Mouse (Mus musculus) left cerebral cortex, adult 18-20 months (tissue): ENCODE data around the gene D10Wsu102e. TPM values are rescaled to one million over a fixed set of nuclear protein-coding genes. Genes with fewer than 3 reads are reported as not detected.
"Not testable (repeated sequence)": the region's sequence is repeated elsewhere in the genome, so short reads cannot be mapped to it uniquely, and the experiment has no call there.

Experiments used
- DNase-seq, 2 experiments: peaks; one replicate each; pipeline ENCODE4 v3.0.0; 2021 to 2022; ENCODE audit warnings: low spot score in 2 of 2, mixed read lengths in 1 of 2
- total RNA-seq, 2 experiments: library from RNA; stranded (reverse); gene quantifications; 2 replicates each; pipeline ENCODE4 v1.2.3; 2021

D10Wsu102e gene
- total RNA-seq, 2 experiments from 2014 or later = 3.0 to 3.5 TPM

DNA sequence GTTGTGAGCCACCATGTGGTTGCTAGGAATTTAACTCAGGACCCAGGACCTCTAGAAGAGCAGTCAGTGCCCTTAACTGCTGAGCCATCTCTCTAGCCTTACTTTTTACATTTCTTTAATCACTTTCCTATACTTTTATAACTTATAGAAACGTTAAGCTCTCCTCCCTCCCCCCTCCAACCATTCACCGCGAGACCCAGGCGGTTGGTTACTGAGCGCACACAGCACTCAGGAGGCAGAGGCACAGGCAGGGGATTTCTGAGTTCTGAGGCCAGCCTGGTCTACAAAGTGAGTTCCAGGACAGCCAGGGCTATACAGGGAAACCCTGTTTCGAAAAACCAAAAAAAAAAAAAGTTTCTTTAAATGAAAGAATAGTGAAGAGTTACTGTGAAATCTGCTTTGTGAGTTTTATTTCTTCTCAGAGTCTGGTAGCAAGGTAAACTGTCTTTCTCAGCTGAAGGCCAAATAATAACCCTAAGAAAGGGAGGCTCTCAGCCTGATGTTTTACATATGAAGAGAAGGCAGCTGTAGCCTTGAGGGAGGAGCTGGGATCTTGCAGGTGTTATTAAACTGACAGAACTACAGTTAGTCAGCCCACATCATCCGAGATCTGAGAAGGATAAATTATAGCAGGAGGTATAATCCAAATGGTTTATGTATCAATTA is 14.2 kb upstream of the D10Wsu102e start:
- no peak for DNase-seq

GRCm38 (mm10) chr10:83346359-83346736 is 13.7 kb upstream of the D10Wsu102e start:
- no peak for DNase-seq

GRCm38 (mm10) chr10:83347494-83347893 is 12.5 kb upstream of the D10Wsu102e start:
- DNase-seq = no peak

DNA sequence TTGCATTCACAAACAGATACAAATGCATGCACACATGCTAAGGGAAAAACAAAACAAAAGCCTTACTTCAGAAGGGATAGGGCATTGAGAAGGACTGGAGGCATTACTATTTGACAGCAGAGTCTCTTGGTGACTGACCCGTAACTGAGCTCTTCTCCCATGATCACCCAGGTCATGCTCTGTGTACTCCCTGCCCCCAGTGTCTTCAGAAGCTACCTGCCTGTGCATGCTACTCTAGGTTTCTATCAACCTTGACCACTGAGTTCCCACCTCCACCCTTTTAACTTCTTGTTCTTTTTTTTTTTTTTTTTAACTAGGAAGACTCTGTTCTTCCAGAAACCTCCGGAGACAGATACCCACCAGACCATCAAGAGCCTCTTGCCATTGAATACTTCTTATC is 9.3 kb upstream of the D10Wsu102e start:
- no peak for DNase-seq

- DNase-seq = not testable (repeated sequence)
Observed at GRCm38 (mm10) chr10:83351779-83352178, 8.2 kb upstream of the D10Wsu102e start.

DNA sequence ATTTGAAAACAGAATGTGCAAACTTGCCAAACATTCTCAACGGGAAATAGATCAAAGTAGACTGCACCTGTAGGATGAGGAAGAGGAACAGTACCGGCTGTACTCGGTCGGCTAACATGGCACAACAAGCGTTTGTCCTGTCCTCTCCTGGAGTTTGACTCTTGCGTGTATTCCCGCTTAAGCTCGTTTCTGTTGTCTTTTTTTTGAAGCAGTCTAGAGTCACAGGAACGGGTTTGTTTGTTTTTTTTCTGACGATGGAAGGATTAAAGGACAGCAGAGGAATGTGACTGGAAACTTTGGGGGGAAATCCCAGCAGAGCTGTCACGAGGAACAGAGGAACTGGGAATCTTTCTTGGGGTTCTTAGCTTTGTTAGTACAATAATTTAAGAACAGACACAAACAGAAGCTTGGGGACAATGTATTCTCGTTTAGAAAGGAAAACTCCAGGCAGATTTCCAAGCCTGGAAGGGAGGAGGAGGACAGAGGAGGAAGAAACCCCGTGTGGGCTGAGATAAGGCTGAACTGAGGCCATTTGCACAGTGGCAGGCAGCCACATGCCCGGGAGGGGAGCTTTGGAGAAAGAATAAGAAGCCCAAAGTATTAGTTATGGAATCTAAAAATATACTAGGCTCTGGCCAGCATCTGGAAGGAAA is 6.2 kb upstream of the D10Wsu102e start:
- DNase-seq = peak in 1 of 2 experiments; percentile 19

DNA sequence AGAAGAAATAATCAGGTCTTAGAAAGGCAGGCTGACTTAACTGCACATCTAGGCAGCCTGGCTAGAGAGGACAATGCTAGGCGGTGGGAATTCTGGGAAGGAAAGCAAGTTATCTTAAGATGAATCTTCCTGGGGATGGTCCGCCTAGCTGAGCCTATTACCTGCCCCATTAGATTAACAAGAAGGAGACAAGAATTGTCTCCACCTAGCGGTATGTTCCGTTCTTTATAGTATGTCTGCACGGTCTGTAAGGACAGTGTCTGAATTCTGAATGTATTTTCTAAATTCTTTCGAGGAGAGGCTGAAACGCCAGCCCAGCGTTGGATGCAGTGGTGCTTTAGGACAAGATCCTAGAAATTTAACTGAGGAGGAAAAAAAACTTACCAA is 5.7 kb upstream of the D10Wsu102e start:
- no peak for DNase-seq

DNA sequence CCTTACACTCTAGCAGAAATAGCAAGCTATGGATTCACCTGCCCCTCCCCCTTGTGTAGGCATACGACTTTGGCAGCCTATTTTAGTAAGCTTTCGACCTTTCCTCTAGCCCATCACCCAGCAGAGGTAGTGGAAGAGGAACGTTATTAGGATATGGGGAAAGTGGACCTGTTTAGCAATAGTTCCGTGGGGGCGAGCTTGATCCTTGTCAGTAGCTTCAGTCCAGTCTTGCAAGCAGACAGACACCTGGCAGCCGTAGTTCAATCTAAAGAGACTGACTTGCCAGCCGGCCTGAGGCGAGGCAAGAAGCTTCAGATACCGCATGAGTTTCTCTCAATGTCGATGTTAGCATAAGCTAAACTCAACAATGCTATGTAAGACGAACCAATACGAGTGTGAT is 3.6 kb upstream of the D10Wsu102e start:
- no peak for DNase-seq

- no peak for DNase-seq
Observed at GRCm38 (mm10) chr10:83359451-83359850, 570 bp upstream of the D10Wsu102e start.

DNA sequence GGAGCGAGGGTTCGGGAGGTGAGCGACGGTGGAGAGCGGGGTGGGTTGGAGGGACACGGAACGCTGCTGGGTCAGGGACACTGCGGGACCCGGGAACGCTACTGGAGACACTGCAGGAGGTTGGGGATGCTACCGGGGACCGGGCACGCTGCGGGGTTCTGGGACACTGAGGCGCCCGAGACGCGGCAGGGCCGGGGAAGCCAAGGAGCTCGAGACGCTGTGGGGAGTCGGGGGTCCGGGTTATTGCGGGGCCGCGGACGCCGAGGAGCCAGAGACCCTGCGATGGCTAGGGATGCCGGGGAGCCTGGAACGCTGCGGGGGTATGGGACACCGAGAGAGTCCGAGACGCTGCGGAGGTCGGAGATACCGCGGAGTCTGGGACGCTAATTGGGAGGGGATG is 335 bp downstream of the D10Wsu102e start:
- no peak for DNase-seq

DNA sequence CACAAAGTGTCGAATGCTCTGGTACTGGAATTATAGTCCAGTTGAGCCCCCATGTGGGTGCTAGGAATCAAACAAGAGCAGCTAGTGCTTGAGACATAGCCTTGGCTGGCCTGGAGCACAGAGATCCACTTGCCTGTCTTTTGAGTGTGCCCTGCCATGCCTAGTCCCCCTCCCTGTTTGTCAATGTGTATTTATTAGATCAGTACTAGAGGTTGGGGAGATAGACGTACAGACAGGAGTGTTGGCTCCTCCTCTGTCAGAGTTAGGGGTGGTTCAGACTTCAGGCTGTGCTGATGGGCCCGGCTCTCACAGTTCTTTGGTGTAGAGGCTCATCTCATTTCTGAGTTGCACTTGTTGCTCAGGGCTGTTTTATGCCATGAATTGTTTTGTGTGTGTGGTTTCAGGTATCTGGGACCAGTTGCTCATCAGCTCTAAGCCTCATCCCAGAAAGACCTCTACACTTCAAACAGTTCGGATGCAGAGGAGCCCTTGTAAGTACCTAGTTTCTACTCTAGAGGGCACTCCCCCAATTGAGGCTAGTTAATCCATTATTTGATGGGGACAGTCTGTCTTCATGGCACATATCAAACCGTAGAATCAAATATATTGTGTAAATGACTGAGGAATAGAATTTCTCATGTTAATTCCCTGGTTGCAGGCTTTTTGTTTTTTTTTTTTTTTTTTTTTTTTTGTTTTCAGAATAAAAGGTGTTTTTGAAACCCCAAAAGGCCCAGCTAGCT is 1.8 kb downstream of the D10Wsu102e start:
- peak; percentile 14 to 19 for DNase-seq

DNA sequence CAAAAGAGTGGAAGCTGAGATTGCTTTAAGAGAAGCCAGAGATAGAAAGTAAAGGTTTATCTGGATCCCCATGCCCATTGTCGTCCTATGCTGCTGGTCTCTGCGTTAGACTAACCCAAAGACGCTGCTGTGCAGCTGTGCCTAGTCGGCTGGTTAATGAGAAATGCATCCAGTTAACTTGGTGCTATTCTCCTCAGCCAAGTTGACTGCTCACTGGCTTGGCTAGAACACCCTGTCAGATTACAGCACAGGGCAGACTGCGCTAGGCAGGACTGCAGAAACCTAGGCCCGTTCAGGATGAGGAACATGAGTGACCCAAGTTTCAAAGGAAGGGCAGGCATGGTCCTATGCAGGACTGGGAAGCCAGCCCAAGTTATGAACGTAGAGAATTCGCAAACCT is 3.4 kb downstream of the D10Wsu102e start:
- no peak for DNase-seq

GRCm38 (mm10) chr10:83368918-83369317 is 8.9 kb downstream of the D10Wsu102e start:
- no peak for DNase-seq

DNA sequence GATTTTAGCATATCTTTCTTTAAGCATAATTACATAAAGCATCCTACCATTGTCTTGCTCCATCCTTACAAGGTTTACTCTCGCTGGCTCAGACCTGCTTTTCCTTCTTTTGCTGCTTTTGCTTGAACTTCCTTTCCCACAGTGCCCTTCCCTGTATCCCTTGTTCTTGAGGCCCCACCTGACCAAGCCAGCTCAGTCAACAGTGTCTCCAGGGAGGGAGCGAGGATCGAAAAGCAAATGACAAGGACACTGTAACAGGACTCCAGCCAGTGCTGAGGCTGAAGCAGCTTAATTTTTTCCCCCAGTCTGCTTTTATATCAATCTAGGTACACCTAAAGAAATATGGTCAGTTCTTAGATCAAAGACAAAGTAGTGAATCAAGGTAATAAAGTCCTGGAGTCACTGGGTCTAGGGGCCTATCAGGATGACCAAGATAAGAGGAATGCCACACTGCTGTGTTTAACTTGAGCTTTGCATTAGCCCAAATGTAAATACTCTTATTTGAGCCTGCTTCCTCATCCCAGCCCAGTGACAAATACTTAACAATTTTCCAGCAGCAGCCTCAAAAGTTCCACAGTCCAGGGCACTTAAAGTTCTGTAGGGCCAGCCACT is 14.1 kb downstream of the D10Wsu102e start:
- DNase-seq = no peak

DNA sequence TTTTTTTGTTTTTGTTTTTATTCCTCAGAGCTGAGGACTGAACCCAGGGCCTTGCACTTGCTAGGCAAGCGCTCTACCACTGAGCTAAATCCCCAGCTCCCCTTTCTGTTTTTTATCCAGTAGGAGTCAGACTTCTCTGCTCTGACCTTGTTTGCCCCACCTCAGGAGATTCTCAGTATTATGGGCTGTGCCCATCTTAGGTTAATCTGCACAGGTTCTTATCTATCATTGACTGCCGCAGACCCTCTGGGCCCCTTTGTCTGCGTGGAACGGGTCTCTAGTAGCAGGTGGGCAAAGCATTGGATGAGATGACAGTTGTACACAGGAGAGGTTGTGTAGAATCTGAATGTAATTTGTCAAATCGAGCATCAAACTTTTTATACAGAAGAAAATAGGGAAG is 15.4 kb downstream of the D10Wsu102e start:
- not testable (repeated sequence) for DNase-seq

DNA sequence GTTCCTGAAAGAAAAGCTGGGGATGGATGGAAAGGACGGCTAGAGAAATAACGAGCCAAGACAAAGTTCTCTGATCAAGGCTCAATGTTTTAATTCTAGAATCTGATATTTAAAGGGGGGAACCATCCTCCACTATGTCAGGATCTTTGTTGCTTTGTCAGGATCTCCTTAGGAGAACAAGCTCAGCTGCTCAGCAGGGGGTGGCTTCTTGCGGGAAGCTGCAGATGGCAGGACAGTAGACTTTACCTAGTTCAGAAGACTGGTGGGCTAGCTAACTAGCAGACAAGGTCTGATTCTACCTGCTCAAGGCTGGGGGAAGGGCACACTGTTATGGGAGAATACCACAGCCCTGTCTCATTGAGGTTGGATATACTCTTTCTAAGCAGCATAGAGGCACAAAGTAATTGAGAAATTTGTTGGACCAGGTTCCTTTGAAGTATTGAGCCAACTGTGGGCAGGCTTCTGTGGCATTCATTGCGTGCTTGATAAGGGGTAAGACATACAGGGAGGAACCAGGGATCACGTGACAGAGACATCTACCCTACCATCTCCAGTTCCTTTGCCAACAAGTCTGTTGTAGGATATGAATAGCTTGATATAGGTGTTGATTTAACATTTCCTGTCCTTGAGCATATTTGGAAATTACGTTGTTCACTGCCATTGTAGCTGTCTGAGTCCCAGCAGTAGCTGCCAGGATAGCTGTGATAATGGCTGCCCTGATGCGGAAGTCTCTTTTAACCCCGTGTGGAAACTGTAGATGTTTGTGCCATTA is 17.1 kb downstream of the D10Wsu102e start:
- no peak for DNase-seq

DNA sequence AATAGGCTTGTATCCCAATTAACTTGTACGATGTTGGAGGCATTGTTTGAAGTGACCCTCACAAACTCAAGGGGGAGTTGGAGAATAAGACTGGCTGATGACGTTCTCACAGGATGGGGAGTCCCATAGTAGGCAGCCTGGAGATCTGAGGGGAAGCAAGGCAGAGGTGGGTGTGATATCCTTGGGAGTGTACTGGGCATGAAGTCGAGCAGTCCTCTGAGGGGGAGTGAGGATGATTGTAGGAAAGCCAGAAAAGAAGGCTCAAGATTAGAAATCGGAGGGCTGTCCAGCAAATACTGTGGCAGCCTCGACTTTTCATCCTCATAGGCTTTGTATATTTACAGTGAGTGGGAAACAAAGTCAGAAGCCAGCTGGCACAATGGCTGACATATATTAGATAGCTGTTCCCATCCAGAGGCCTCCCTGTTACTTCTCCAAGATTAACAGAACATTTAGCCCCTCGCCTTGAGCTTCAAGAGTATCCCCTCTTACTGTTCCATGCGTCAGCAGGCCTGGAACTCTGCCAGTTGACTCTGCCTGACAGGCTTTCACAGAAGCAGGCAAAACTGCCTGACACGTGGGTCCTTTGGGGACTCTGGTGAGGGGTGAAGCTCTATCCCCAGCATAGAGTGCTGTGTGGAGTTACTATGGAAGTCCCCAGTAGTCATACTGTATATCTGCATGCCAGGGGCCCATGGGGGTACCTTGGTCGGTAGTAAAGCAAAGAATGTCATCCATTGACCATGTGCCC is 18.2 kb downstream of the D10Wsu102e start:
- no peak for DNase-seq

DNA sequence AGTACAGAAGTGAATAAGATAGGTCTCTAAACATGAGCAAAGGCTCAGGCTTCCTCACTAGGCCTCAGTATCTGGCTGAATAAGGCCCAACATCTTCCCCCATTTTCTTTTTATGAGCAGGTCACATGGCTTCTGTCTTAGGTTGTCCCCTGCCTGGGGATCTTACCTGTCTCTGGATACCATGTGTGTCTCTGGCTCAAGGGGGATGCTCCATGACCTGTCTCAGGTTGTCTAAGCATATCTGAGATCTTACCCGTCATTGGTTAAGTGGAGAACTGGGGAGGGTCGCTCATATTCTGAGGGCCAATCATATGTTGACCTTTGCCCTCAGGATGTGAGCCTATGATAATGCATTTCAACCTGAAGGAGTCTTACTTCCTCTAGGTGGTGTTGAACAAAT is 20.5 kb downstream of the D10Wsu102e start:
- no peak for DNase-seq

DNA sequence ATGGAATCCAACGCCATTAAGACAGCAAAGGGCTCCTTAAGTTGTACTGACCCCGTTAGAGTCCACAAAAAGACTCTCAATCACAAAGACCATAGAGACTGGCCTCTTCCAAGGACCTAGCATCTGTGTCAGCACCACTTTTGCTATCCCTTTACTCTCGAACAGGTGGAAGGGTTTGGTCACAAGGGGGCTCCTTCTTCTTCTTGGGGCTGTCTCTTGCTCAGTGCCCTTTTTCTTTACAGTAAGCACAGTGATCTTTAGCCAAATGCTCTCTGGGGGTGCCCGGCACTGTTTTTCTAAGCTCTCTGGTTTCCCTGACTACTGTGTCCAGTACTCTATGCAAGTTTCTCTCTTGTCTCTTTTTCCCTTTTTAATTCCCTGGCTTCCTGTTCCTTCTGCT is 22.5 kb downstream of the D10Wsu102e start:
- no peak for DNase-seq

GRCm38 (mm10) chr10:83382988-83383387 is 23.0 kb downstream of the D10Wsu102e start:
- no peak for DNase-seq
